ENCODE assay signal across 10 mouse cellular contexts in genomic region chr5:123364302-123364971, GRCm38 (mm10). TPM values are rescaled to one million over a fixed set of nuclear protein-coding genes. Genes with fewer than 3 reads are reported as not detected.
DNase-seq lines count a peak whose midpoint lies in the region; ATAC-seq and TF ChIP-seq lines count a peak whose summit lies in the region.
"Had no signal": no experiment of that assay in that cellular context is flagged by ENCODE, and none has a peak within 500 bp of the region (broad histone marks: within the 10 kb centered on the region; RNA-seq: fewer than 3 reads in every experiment).

No protein-coding gene starts in this region.

- ATAC-seq in liver, embryonic 11.5 days (replicated peaks; ENCODE audit: low FRiP score) = no peak
- no peak for ATAC-seq in erythroid progenitor cell, adult 5-6 weeks (replicated peaks; ENCODE audit: low FRiP score, poor library complexity, severe bottlenecking)

- peaks cover 4% of the 10 kb centered on the region for H3K36me3 ChIP-seq in liver, adult 2 months (ENCODE audit: control insufficient read depth, insufficient read depth, low read length)
- H3K36me3 ChIP-seq in liver, embryonic 11.5 days (ENCODE audit: control insufficient read depth, insufficient read depth, low read length) = peaks cover 33% of the 10 kb centered on the region

- TF ChIP-seq POLR2A in liver, adult 2 months (IDR thresholded peaks at IDR 0.05; ENCODE audit: extremely low read depth, insufficient read depth, low read length) = no peak

- H3K9me3 ChIP-seq in liver, embryonic 11.5 days (ENCODE audit: control insufficient read depth, low read length) = no peaks in the 10 kb centered on the region
- H3K9me3 ChIP-seq: megakaryocyte, embryonic 14.5 days had no signal

- peaks cover 5% of the 10 kb centered on the region; the same call in 1 of the 2 replicates for H3K4me1 ChIP-seq in liver, adult 2 months (ENCODE audit: control insufficient read depth, insufficient read depth, low read length)
- H3K4me1 ChIP-seq in liver, embryonic 11.5 days (replicated peaks; ENCODE audit: control insufficient read depth, insufficient read depth, low read length) = no peaks in the 10 kb centered on the region

- H3K27ac ChIP-seq in liver, adult 2 months (replicated peaks; ENCODE audit: insufficient read depth, low read depth, low read length) = peak overlapping the region; percentile 68
- H3K27ac ChIP-seq in liver, embryonic 11.5 days (ENCODE audit: low read depth, low read length) = no peak overlapping the region

- no peaks in the 10 kb centered on the region for H3K79me2 ChIP-seq in liver, adult 2 months (ENCODE audit: control insufficient read depth, insufficient read depth, low read length)

- no peak overlapping the region for H3K9ac ChIP-seq in liver, adult 2 months (ENCODE audit: low read depth, low read length)
- H3K9ac ChIP-seq in liver, embryonic 11.5 days (ENCODE audit: low read depth, low read length) = no peak overlapping the region

- DNase-seq in liver, adult 2 months (ENCODE audit: extremely low read depth, low read depth, low spot score) = peak; percentile 47
- DNase-seq in liver, embryonic 11.5 days (ENCODE audit: low spot score) = no peak
- DNase-seq in gastrocnemius, postnatal 14 days = peak; percentile 43
- DNase-seq in kidney, adult 8-10 months = peak; percentile 78 to 86
- DNase-seq in skeletal muscle tissue, adult 2 months (ENCODE audit: low read depth, low spot score) = peak; percentile 90
- DNase-seq in thymus, postnatal 14 days = no peak
- DNase-seq in frontal cortex, postnatal 10 days (ENCODE audit: low spot score in 2 of 2) = no peak

- H3K27me3 ChIP-seq in liver, adult 2 months (ENCODE audit: control insufficient read depth, insufficient read depth, low read length) = no peaks in the 10 kb centered on the region
- H3K27me3 ChIP-seq in liver, embryonic 11.5 days (replicated peaks; ENCODE audit: control insufficient read depth, insufficient read depth, low read length) = no peaks in the 10 kb centered on the region
- H3K27me3 ChIP-seq: megakaryocyte, embryonic 14.5 days had no signal

- no peak overlapping the region for H3K4me3 ChIP-seq in liver, adult 2 months (ENCODE audit: insufficient read depth, low read depth, low read length)
- no peak overlapping the region for H3K4me3 ChIP-seq in liver, embryonic 11.5 days (ENCODE audit: low read depth, low read length)
- H3K4me3 ChIP-seq: erythroblast, embryonic 14.5 days; megakaryocyte, embryonic 14.5 days had no signal

- intact Hi-C loops in gastrocnemius, postnatal 14 days (cut with DNase I; ENCODE audit: low total_unique reads) = no loop called here

- H3K4me2 ChIP-seq in liver, embryonic 11.5 days = no peak overlapping the region

- WGBS in liver, adult 2 months = 62% methylated on average over 11 of the region's 11 CpGs
- WGBS in liver, embryonic 11.5 days = 89% methylated on average over 11 of the region's 11 CpGs

- TF ChIP-seq CTCF in liver, adult 2 months (IDR thresholded peaks at IDR 0.05; ENCODE audit: low read depth, low read length) = no peak

RNA-seq across cellular contexts. Expression of gene Bcl7a, which starts 20.8 kb away (rescaled TPM):
- 3.0 and 4.0 TPM in 2 replicates for total RNA-seq in liver, adult 2 months (2014; rRNA removed)
- 3.0 and 3.8 TPM in 2 replicates for polyA plus RNA-seq in liver, adult 2 months (2012; rRNA removed)
- 18.2 and 21.1 TPM in 2 replicates for polyA plus RNA-seq in liver, embryonic 11.5 days (2014; fragmentation: Nextera tagmentation; extraction: Ambion mirVana)
- 10 to 100 TPM; 12.7 to 14.6 TPM for total RNA-seq in gastrocnemius, postnatal 14 days (2021)
- 15.1 and 18.0 TPM in 2 replicates for total RNA-seq in erythroid progenitor cell, adult 5-6 weeks (2015; ENCODE audit: low replicate concordance)
- 8.7 and 11.3 TPM in 2 replicates for total RNA-seq in erythroid progenitor cell, adult 5-6 weeks (2017; ENCODE audit: low replicate concordance)

RNA-seq across cellular contexts. Expression of gene Mlxip, which starts 30.2 kb away (rescaled TPM):
- total RNA-seq in liver, adult 2 months (2014; rRNA removed) = 2.0 and 2.7 TPM in 2 replicates
- 3.6 and 5.1 TPM in 2 replicates for polyA plus RNA-seq in liver, adult 2 months (2012; rRNA removed)
- 13.7 and 14.0 TPM in 2 replicates for polyA plus RNA-seq in liver, embryonic 11.5 days (2014; fragmentation: Nextera tagmentation; extraction: Ambion mirVana)
- total RNA-seq in gastrocnemius, postnatal 14 days (2021) = 10 to 100 TPM; 48.5 to 59.9 TPM
- total RNA-seq in erythroid progenitor cell, adult 5-6 weeks (2015; ENCODE audit: low replicate concordance) = 11.3 and 13.3 TPM in 2 replicates
- total RNA-seq in erythroid progenitor cell, adult 5-6 weeks (2017; ENCODE audit: low replicate concordance) = 2.0 and 2.8 TPM in 2 replicates

Comparison
In these comparisons a context has a peak if more than half of its experiments do, and no peak if none do; other contexts are left out.
1. DNase-seq: peak in liver, adult 2 months (single experiment), gastrocnemius, postnatal 14 days (single experiment), kidney, adult 8-10 months (2 of 2) and skeletal muscle tissue, adult 2 months (single experiment); none in liver, embryonic 11.5 days (single experiment), thymus, postnatal 14 days (single experiment) and frontal cortex, postnatal 10 days (0 of 2).